Mouse (Mus musculus): Measurements from ENCODE around the gene Sel1l3. TPM values are rescaled to one million over a fixed set of nuclear protein-coding genes. Genes with fewer than 3 reads are reported as not detected.

The Sel1l3 gene
- 0.39 and 3.6 TPM in 2 replicates for polyA plus RNA-seq (2012; rRNA removed; ENCODE audit: low replicate concordance)

DNA sequence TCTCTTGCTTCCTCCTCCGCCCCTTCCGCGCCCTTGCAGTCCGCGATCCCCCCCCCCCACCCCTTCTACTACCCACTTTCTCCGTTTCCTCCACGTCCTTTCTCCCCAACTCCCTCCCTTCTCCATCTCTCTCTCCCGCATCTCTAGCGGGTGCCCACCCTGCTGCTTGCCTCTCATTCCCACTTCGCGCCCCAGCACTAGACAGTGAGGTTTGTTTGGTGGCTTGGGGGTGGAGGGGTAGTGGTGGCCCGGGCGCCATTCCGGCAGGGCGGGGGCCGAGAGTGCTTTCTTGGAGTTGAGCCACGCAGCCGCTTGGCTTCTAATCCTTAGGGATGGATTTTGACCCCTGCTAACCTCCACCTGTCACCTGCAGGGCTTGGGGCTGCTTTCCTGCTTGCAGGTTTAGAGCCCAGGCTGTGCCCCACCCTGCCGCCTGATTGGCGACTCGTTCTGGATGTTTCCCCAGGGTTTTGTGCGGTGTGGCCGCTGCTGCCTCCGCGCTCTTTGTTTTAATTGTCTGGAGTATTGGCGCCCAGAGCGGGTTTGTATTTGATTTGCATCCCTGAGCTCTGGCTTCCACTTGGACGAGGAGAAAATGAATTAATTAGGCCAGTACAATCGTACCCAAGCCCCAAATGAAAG is at the start of gene Sel1l3:
TSS of gene Sel1l3 (minus strand) at position 217 of the 642 bp plus-strand sequence.

Other genes starting within 250 kb of the Sel1l3 start
- 0.23 and 0.62 TPM in 2 replicates for gene Slc34a2, start 175.8 kb downstream of the Sel1l3 start, polyA plus RNA-seq (2012; rRNA removed; ENCODE audit: low replicate concordance)
- gene Smim20, start 53.2 kb upstream of the Sel1l3 start, polyA plus RNA-seq (2012; rRNA removed; ENCODE audit: low replicate concordance), result 45.5 and 87.6 TPM in 2 replicates